Mouse (Mus musculus): ENCODE data around the gene Myo15b. TPM values are rescaled to one million over a fixed set of nuclear protein-coding genes. Genes with fewer than 3 reads are reported as not detected.

Myo15b gene
- total and polyA plus RNA-seq, 2 experiments = 0.28 to 0.51 TPM

DNA sequence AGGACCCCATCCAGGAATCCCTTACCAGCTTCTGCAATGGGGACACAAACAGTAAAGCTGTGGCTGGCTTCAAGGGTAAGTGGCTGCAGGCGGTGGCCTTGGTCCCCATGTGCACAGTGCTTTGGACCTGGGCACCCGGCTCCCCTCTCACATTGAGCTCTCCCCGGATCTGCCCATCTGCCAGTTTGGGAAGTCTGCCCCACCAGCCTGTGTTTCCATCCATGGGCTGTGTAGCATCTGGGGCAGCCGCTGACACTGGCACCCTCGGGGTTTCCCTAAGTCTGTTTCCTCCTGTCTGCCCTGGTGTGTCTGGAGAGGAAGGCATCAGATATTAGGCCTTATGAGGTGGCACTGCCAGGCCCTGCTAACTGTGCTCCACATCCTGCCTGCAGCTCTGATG is 29.8 kb downstream of the Myo15b start:
- WGBS = 90% methylated on average over 5 of the region's 5 CpGs
- Histone ChIP-seq H3K9ac (ENCODE audit: low read depth, low read length) (no peak overlapping the region), H3K79me2 (ENCODE audit: control insufficient read depth, insufficient read depth, low read length) (no peaks in the 10 kb centered on the region), H3K36me3 (ENCODE audit: control insufficient read depth, insufficient read depth, low read length) (no peaks in the 10 kb centered on the region), H3K4me3 (ENCODE audit: insufficient read depth, low read depth, low read length) (no peak overlapping the region), H3K27me3 (ENCODE audit: control insufficient read depth, insufficient read depth, low read length) (no peaks in the 10 kb centered on the region), H3K27ac (replicated peaks; ENCODE audit: insufficient read depth, low read depth, low read length) (no peak overlapping the region), H3K4me1 (ENCODE audit: control insufficient read depth, insufficient read depth, low read length) (no peaks in the 10 kb centered on the region)
- no peak for DNase-seq (ENCODE audit: extremely low read depth, low read depth, low spot score)
- no peak for TF ChIP-seq POLR2A (IDR thresholded peaks at IDR 0.05; ENCODE audit: extremely low read depth, insufficient read depth, low read length)
- TF ChIP-seq CTCF (IDR thresholded peaks at IDR 0.05; ENCODE audit: low read depth, low read length) = no peak

DNA sequence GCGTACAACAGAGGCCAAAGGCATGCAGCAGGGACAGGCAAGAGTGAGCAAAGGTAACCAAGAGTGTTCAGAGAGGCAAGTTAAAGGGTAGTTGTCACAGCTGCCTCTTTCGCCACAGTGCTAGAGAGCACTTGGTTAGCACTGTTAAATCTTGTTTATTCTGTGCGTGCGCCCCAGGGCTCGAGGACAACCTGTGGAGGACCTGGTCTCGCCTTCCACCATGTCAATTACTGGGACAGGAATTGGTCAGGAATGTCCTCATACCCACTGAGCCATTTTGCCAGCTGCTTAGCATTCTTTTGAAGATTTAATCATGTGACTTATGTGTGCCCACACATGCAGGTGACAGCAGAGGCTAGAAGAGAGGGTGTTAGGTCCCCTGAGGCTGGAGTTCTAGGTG is 31.0 kb downstream of the Myo15b start:
- no peaks in the 10 kb centered on the region for H3K27me3 ChIP-seq (ENCODE audit: control insufficient read depth, insufficient read depth, low read length)
- H3K4me1 ChIP-seq (ENCODE audit: control insufficient read depth, insufficient read depth, low read length) = no peaks in the 10 kb centered on the region
- H3K79me2 ChIP-seq (ENCODE audit: control insufficient read depth, insufficient read depth, low read length) = no peaks in the 10 kb centered on the region
- H3K4me3 ChIP-seq (ENCODE audit: insufficient read depth, low read depth, low read length) = no peak overlapping the region
- peaks cover 2% of the 10 kb centered on the region; the same call in 1 of the 2 replicates for H3K36me3 ChIP-seq (ENCODE audit: control insufficient read depth, insufficient read depth, low read length)
- DNase-seq (ENCODE audit: extremely low read depth, low read depth, low spot score) = no peak
- 75% methylated on average over 6 of the region's 6 CpGs for WGBS
- H3K27ac ChIP-seq (replicated peaks; ENCODE audit: insufficient read depth, low read depth, low read length) = no peak overlapping the region
- H3K9ac ChIP-seq (ENCODE audit: low read depth, low read length) = no peak overlapping the region
- TF ChIP-seq POLR2A (IDR thresholded peaks at IDR 0.05; ENCODE audit: extremely low read depth, insufficient read depth, low read length) (no peak), CTCF (IDR thresholded peaks at IDR 0.05; ENCODE audit: low read depth, low read length) (no peak)

DNA sequence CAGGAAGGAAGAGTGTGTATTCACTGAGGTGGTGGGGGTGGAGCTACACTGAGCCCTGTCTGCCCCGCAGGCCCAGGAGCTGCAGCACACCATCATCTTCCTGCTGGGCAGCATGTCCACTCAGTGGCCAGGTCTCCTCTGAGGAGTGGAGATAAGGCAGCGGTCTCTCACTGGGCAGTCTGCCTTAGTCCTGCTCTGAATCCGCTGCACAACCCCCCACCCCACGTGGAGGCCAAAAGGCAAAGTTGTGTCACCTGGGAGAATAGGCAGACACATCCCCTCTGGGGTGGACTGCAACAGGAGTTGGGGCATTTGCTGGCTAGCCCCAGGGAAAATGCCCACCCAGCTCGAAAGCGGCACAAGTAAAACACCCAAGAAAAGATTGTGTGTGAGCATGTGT is 34.0 kb downstream of the Myo15b start:
- DNase-seq (ENCODE audit: extremely low read depth, low read depth, low spot score) = no peak
- no peak for TF ChIP-seq POLR2A (IDR thresholded peaks at IDR 0.05; ENCODE audit: extremely low read depth, insufficient read depth, low read length)
- H3K27ac ChIP-seq (replicated peaks; ENCODE audit: insufficient read depth, low read depth, low read length) = no peak overlapping the region
- H3K4me1 ChIP-seq (ENCODE audit: control insufficient read depth, insufficient read depth, low read length) = no peaks in the 10 kb centered on the region
- H3K4me3 ChIP-seq (ENCODE audit: insufficient read depth, low read depth, low read length) = no peak overlapping the region
- H3K36me3 ChIP-seq (ENCODE audit: control insufficient read depth, insufficient read depth, low read length) = peaks cover 3% of the 10 kb centered on the region; the same call in 1 of the 2 replicates
- 58% methylated on average over 6 of the region's 6 CpGs for WGBS
- no peaks in the 10 kb centered on the region for H3K27me3 ChIP-seq (ENCODE audit: control insufficient read depth, insufficient read depth, low read length)
- H3K9ac ChIP-seq (ENCODE audit: low read depth, low read length) = no peak overlapping the region
- no peaks in the 10 kb centered on the region for H3K79me2 ChIP-seq (ENCODE audit: control insufficient read depth, insufficient read depth, low read length)

GRCm38 (mm10) chr11:115893071-115893470 is 34.9 kb downstream of the Myo15b start:
- Histone ChIP-seq H3K27ac (replicated peaks; ENCODE audit: insufficient read depth, low read depth, low read length) (no peak overlapping the region), H3K27me3 (ENCODE audit: control insufficient read depth, insufficient read depth, low read length) (no peaks in the 10 kb centered on the region), H3K4me1 (ENCODE audit: control insufficient read depth, insufficient read depth, low read length) (no peaks in the 10 kb centered on the region), H3K4me3 (ENCODE audit: insufficient read depth, low read depth, low read length) (no peak overlapping the region), H3K9ac (ENCODE audit: low read depth, low read length) (no peak overlapping the region), H3K36me3 (ENCODE audit: control insufficient read depth, insufficient read depth, low read length) (peaks cover 3% of the 10 kb centered on the region; the same call in 1 of the 2 replicates), H3K79me2 (ENCODE audit: control insufficient read depth, insufficient read depth, low read length) (no peaks in the 10 kb centered on the region)
- DNase-seq (ENCODE audit: extremely low read depth, low read depth, low spot score) = no peak
- WGBS = 89% methylated on average over 9 of the region's 9 CpGs
- TF ChIP-seq CTCF (IDR thresholded peaks at IDR 0.05; ENCODE audit: low read depth, low read length) (no peak), POLR2A (IDR thresholded peaks at IDR 0.05; ENCODE audit: extremely low read depth, insufficient read depth, low read length) (no peak)

GRCm38 (mm10) chr11:115894755-115895520 is 36.7 kb downstream of the Myo15b start:
- Histone ChIP-seq H3K4me3 (ENCODE audit: insufficient read depth, low read depth, low read length) (no peak overlapping the region), H3K27ac (replicated peaks; ENCODE audit: insufficient read depth, low read depth, low read length) (no peak overlapping the region), H3K79me2 (ENCODE audit: control insufficient read depth, insufficient read depth, low read length) (no peaks in the 10 kb centered on the region), H3K36me3 (ENCODE audit: control insufficient read depth, insufficient read depth, low read length) (peaks cover 3% of the 10 kb centered on the region; the same call in 1 of the 2 replicates), H3K9ac (ENCODE audit: low read depth, low read length) (no peak overlapping the region), H3K4me1 (ENCODE audit: control insufficient read depth, insufficient read depth, low read length) (no peaks in the 10 kb centered on the region), H3K27me3 (ENCODE audit: control insufficient read depth, insufficient read depth, low read length) (no peaks in the 10 kb centered on the region)
- 90% methylated on average over 14 of the region's 14 CpGs for WGBS
- peak; percentile 24; the same call in 1 of the 2 replicates for TF ChIP-seq CTCF (IDR thresholded peaks at IDR 0.05; ENCODE audit: low read depth, low read length)
- no peak for TF ChIP-seq POLR2A (IDR thresholded peaks at IDR 0.05; ENCODE audit: extremely low read depth, insufficient read depth, low read length)
- no peak for DNase-seq (ENCODE audit: extremely low read depth, low read depth, low spot score)

- 89% methylated on average over 7 of the region's 7 CpGs for WGBS
- H3K9ac ChIP-seq (ENCODE audit: low read depth, low read length) = no peak overlapping the region
Observed at GRCm38 (mm10) chr11:115898446-115898845, 40.2 kb downstream of the Myo15b start.

More at GRCm38 (mm10) chr11:115898446-115898845, 40.2 kb downstream of the Myo15b start:
- no peak overlapping the region for H3K4me3 ChIP-seq (ENCODE audit: insufficient read depth, low read depth, low read length)
- DNase-seq (ENCODE audit: extremely low read depth, low read depth, low spot score) = no peak
- H3K36me3 ChIP-seq (ENCODE audit: control insufficient read depth, insufficient read depth, low read length) = peaks cover 3% of the 10 kb centered on the region; the same call in 1 of the 2 replicates
- no peaks in the 10 kb centered on the region for H3K79me2 ChIP-seq (ENCODE audit: control insufficient read depth, insufficient read depth, low read length)
- TF ChIP-seq POLR2A (IDR thresholded peaks at IDR 0.05; ENCODE audit: extremely low read depth, insufficient read depth, low read length) = no peak
- no peak for TF ChIP-seq CTCF (IDR thresholded peaks at IDR 0.05; ENCODE audit: low read depth, low read length)
- no peak overlapping the region for H3K27ac ChIP-seq (replicated peaks; ENCODE audit: insufficient read depth, low read depth, low read length)
- H3K4me1 ChIP-seq (ENCODE audit: control insufficient read depth, insufficient read depth, low read length) = 0 out of 2 replicates have a peak, but pooled peaks cover 1% of the 10 kb centered on the region
- H3K27me3 ChIP-seq (ENCODE audit: control insufficient read depth, insufficient read depth, low read length) = no peaks in the 10 kb centered on the region

Data from liver, adult 2 months (tissue).